Mouse (Mus musculus) left cerebral cortex, postnatal 36 days (tissue): ENCODE measurements around the gene A930002H24Rik. TPM values are rescaled to one million over a fixed set of nuclear protein-coding genes. Genes with fewer than 3 reads are reported as not detected.
"Not testable (repeated sequence)": the region's sequence is repeated elsewhere in the genome, so short reads cannot be mapped to it uniquely, and the experiment has no call there.

ENCODE experiments used
- DNase-seq, 2 experiments: peaks; one replicate each; pipeline ENCODE4 v3.0.0; 2021 to 2022; ENCODE audit warnings: low spot score in 2 of 2, mixed read lengths in 1 of 2
- intact Hi-C: fragments of 180-260 bp; cut with DNase I; formaldehyde crosslinking; loops from one replicate; pipeline ENCODE4 v1.15.1; 2025
- total RNA-seq, 2 experiments: library from RNA; stranded (reverse); gene quantifications; 2 replicates each; pipeline ENCODE4 v1.2.3; 2021

Gene A930002H24Rik
- under 1 TPM in 1 of 2 experiments, not detected in 1; 0.74 TPM for total RNA-seq

GRCm38 (mm10) chr17:63863647-63864149, at the start of gene A930002H24Rik:
Gene A930002H24Rik (minus strand): TSS chr17:63863791.
- DNase-seq = peak; percentile 98 to 99
- intact Hi-C loops = loop anchor here (1.0 kb wide), 1 partner anchor 14 kb away; no protein-coding TSS in a partner anchor

GRCm38 (mm10) chr17:63909297-63909696, 45.7 kb upstream of the A930002H24Rik start:
- DNase-seq = no peak
- intact Hi-C loops = no loop called here

GRCm38 (mm10) chr17:63897050-63897449, 33.5 kb upstream of the A930002H24Rik start:
- intact Hi-C loops = no loop called here
- DNase-seq = no peak

GRCm38 (mm10) chr17:63895829-63896228, 32.2 kb upstream of the A930002H24Rik start:
- intact Hi-C loops = no loop called here
- DNase-seq = no peak

- intact Hi-C loops = no loop called here
- DNase-seq = no peak
These were observed 27.0 kb upstream of the A930002H24Rik start for GRCm38 (mm10) chr17:63890611-63891010.

- no peak for DNase-seq
- intact Hi-C loops = no loop called here
These were observed 23.4 kb upstream of the A930002H24Rik start for GRCm38 (mm10) chr17:63886988-63887387.

GRCm38 (mm10) chr17:63880009-63880408, 16.4 kb upstream of the A930002H24Rik start:
- DNase-seq = no peak
- intact Hi-C loops = no loop called here

GRCm38 (mm10) chr17:63878889-63879288, 15.3 kb upstream of the A930002H24Rik start:
- peak in 1 of 2 experiments; percentile 15 for DNase-seq
- intact Hi-C loops = no loop called here

- DNase-seq = no peak
- intact Hi-C loops = no loop called here
These were observed 8.2 kb upstream of the A930002H24Rik start for GRCm38 (mm10) chr17:63871773-63872172.

- intact Hi-C loops = no loop called here
These were observed 580 bp upstream of the A930002H24Rik start for GRCm38 (mm10) chr17:63864171-63864571.

GRCm38 (mm10) chr17:63863012-63863630, 470 bp downstream of the A930002H24Rik start, which contains the start of gene Fer:
Gene Fer (plus strand): TSS chr17:63863062.
- intact Hi-C loops = loop anchor here (1.0 kb wide), 1 partner anchor 14 kb away; no protein-coding TSS in a partner anchor
- no peak for DNase-seq

More at GRCm38 (mm10) chr17:63864171-63864571, 580 bp upstream of the A930002H24Rik start:
- DNase-seq = no peak

GRCm38 (mm10) chr17:63862399-63862798, 1.2 kb downstream of the A930002H24Rik start:
- intact Hi-C loops = no loop called here

GRCm38 (mm10) chr17:63860988-63861387, 2.6 kb downstream of the A930002H24Rik start:
- no peak for DNase-seq
- intact Hi-C loops = no loop called here

More at GRCm38 (mm10) chr17:63862399-63862798, 1.2 kb downstream of the A930002H24Rik start:
- no peak for DNase-seq

- no peak for DNase-seq
- intact Hi-C loops = no loop called here
These were observed 6.5 kb downstream of the A930002H24Rik start for GRCm38 (mm10) chr17:63857023-63857544.

- DNase-seq = no peak
- intact Hi-C loops = no loop called here
These were observed 13.6 kb downstream of the A930002H24Rik start for GRCm38 (mm10) chr17:63850016-63850415.

GRCm38 (mm10) chr17:63849566-63849965, 14.0 kb downstream of the A930002H24Rik start:
- DNase-seq = peak; percentile 82 to 84
- intact Hi-C loops = loop anchor here (1.0 kb wide), 1 partner anchor 14 kb away; the partner anchor contains the start of genes A930002H24Rik and Fer

- DNase-seq = no peak
- intact Hi-C loops = loop anchor here (1.0 kb wide), 1 partner anchor 14 kb away; the partner anchor contains the start of genes A930002H24Rik and Fer
These were observed 14.4 kb downstream of the A930002H24Rik start for GRCm38 (mm10) chr17:63849151-63849550.

- intact Hi-C loops = not testable (repeated sequence)
These were observed 17.8 kb downstream of the A930002H24Rik start for GRCm38 (mm10) chr17:63845766-63846165.

GRCm38 (mm10) chr17:63844936-63845335, 18.7 kb downstream of the A930002H24Rik start:
- intact Hi-C loops = no loop called here
- DNase-seq = no peak

More at GRCm38 (mm10) chr17:63845766-63846165, 17.8 kb downstream of the A930002H24Rik start:
- DNase-seq = not testable (repeated sequence)

GRCm38 (mm10) chr17:63842226-63842625, 21.4 kb downstream of the A930002H24Rik start:
- intact Hi-C loops = no loop called here
- DNase-seq = no peak
